Mouse (Mus musculus): Measurements from ENCODE around the gene Ptprh.
A peak's percentile ranks its signal among the peaks of the same experiment; 100 is the strongest.

Gene Ptprh

DNA sequence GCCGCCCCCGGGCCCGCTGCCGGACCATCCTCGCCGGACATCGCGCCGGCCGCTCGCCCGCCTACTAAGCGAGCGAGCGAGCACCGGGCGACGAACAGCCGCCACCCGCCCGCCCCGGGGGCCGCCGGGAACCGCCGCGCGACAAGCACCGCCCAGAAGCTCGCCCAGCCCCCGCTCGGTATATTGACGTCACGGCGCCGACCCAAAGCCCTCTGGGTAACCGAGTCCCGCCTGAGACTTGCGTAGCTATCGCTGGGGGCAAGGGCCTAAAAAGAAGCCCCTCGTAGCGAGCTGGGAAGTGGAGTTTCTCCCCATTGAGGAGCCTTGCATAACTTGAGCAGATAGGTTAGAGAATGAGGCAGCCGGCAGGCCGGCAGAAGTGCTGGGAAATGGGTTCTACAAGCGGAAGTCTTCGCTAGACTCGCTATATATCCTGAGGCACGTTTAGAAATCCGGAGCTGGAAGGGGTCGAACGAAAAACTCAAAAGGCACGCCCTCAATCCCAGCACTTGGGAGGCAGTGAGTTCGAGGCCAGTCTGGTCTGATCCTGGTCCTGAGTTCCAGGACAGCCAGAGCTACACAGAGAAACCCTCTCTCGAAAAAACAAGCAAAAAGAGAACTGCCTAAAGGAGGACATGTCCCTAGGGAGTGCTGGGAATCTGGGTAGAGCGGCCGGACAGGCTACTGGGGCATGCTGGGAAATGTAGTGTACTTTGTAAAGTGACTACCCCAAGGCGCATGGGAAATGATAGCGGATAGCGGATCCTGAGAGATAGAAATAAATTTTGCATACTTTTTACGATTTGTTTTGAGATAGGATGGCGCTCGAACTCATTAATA is 102.1 kb downstream of the Ptprh start, which contains the start of gene Ppp1r12c:
TSS of gene Ppp1r12c (minus strand) at position 123 of the 840 bp plus-strand sequence.
- peak; percentile 96 for DNase-seq (ENCODE audit: low read depth)

DNA sequence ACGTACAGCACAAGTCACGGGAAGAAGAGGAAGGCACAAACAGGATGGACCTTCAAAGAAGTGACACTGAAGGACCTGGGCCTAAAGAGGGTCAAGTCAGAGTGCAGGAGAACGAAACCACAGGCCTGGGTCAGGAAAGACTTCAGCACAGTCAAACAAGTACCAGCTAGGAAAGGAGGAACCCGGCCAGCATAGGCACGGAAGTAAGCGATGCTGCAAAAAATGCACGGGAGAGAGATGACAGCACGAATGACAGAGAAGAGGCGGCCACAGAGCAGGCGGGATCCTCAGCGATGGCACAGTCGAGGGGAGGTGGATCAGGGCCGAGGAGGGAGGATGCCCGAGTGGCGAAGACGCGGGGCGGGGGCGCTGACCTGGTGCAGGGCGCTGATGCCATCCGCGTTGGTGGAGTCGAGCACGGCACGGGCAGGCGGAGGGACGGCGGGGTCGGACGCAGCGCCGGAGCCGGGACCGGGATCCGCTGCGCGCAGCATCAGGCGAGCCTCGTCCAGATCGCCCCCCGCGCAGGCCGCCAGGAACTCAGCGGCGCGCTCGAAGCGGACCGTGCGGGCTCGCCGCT is 102.9 kb downstream of the Ptprh start:
- no peak for DNase-seq (ENCODE audit: low read depth)

DNA sequence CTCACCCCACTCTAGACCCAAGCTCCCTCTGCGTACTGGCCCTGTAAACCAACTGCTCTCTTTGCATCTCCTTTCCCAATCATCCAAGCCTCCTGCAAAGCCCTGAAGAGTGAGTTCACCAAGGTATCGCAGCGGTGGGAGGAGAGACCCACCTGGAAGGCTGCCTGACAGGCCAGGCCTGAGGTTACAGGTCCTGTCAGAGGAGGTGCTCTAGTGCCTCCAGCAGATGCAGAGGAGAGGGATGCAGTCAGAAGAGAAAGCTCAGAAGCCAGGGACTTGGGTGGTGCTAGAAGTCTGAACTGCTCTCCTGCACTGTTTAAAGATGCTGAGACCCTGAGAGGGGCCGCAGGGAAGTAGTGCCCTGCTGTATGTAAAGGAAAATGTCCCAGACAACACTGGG is 104.8 kb downstream of the Ptprh start:
- DNase-seq (ENCODE audit: low read depth): no peak

All from NIH3T3 (cell line).